Mouse (Mus musculus) kidney, embryonic 16.5 days (tissue): ENCODE results near the gene Eri3. TPM values are rescaled to one million over a fixed set of nuclear protein-coding genes. Genes with fewer than 3 reads are reported as not detected.

Experiments used
- ATAC-seq: fragments of 200-750 bp; cut with Nextera tagmentation; 2 replicates; pipeline ENCODE4 v1.8.0; 2017; ENCODE audit warnings: moderate TSS enrichment; ENCODE audit not compliant: low FRiP score, low TSS enrichment
- H3K27ac ChIP-seq: fragments of 300-500 bp; sonication (generic); 2 replicates; pipeline ENCODE4 v1.5.1; 2014; ENCODE audit warnings: low read length
- H3K27me3 ChIP-seq: fragments of 300-500 bp; sonication (generic); 2 replicates; pipeline ENCODE4 v1.6.1; 2014; ENCODE audit warnings: low read length, control low read depth, mixed read lengths; ENCODE audit not compliant: insufficient read depth
- H3K36me3 ChIP-seq: fragments of 300-500 bp; sonication (generic); 2 replicates; pipeline ENCODE4 v1.6.1; 2014; ENCODE audit warnings: low read length, control low read depth, mixed read lengths; ENCODE audit not compliant: insufficient read depth
- H3K4me1 ChIP-seq: fragments of 300-500 bp; sonication (generic); 2 replicates; pipeline ENCODE4 v1.6.1; 2014; ENCODE audit warnings: low read length, control low read depth, mixed read lengths; ENCODE audit not compliant: insufficient read depth
- H3K4me2 ChIP-seq: fragments of 300-500 bp; sonication (generic); replicated peaks from 2 replicates; pipeline ENCODE4 v1.6.1; 2014; ENCODE audit warnings: low read depth, low read length
- H3K4me3 ChIP-seq: fragments of 300-500 bp; sonication (generic); 2 replicates; pipeline ENCODE4 v1.5.1; 2014; ENCODE audit warnings: mild to moderate bottlenecking, low read length
- H3K9ac ChIP-seq: fragments of 300-500 bp; sonication (generic); replicated peaks from 2 replicates; pipeline ENCODE4 v1.6.1; 2014; ENCODE audit warnings: low read length
- H3K9me3 ChIP-seq: fragments of 300-500 bp; sonication (generic); 2 replicates; pipeline ENCODE4 v1.6.1; 2016; ENCODE audit warnings: low read length, control low read depth
- WGBS: fragments of 180-500 bp; shearing (Covaris S2); extraction: QIAGEN DNeasy Blood & Tissue Kit; methylation state at CpG from one replicate; pipeline ENCODE4 v1.1.7; 2014; 5-methylcytosine and 5-hydroxymethylcytosine counted together
- polyA plus RNA-seq: library from polyadenylated mRNA; unstranded; fragments of >200 nt; fragmentation: Nextera tagmentation; extraction: Ambion mirVana; gene quantifications from 2 replicates; pipeline ENCODE4 v1.2.1, GENCODE M21; 2015

The Eri3 gene
- polyA plus RNA-seq, 1 experiment from 2014 or later, result 131 TPM

- no peak for ATAC-seq
- Histone ChIP-seq H3K27me3 (no peaks in the 10 kb centered on the region), H3K27ac (no peak overlapping the region), H3K4me2 (no peak overlapping the region), H3K36me3 (peaks cover 31% of the 10 kb centered on the region), H3K4me1 (peaks cover 8% of the 10 kb centered on the region; the same call in 1 of the 2 replicates), H3K9ac (no peak overlapping the region), H3K9me3 (no peaks in the 10 kb centered on the region), H3K4me3 (no peak overlapping the region)
- 27% methylated on average over 2 of the region's 2 CpGs for WGBS
Measured at GRCm38 (mm10) chr4:117611814-117612213, 61.6 kb downstream of the Eri3 start.

DNA sequence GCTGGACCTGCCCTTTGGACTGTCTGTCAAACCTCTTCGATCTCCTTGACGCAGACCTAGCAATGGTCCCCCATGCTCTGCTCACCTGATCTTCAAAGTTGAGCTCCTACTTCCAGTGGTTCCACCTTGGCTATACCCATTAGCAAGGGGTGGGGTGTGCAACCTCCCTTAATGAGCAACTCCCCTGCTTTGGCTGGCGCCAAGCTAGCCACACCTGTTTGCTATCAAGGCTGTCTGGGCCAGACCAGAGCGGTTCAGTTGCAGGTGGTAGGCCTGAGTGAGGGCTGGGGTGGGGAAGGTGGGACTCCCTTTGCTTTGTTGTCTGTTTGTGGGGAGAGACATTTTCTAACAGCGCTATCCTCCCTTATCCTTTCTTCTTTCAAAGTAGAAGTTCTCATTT lies 62.5 kb downstream of the Eri3 start:
- Histone ChIP-seq H3K9me3 (no peaks in the 10 kb centered on the region), H3K4me1 (peaks cover 8% of the 10 kb centered on the region; the same call in 1 of the 2 replicates), H3K9ac (no peak overlapping the region), H3K36me3 (peaks cover 28% of the 10 kb centered on the region), H3K27me3 (no peaks in the 10 kb centered on the region), H3K4me2 (no peak overlapping the region), H3K27ac (no peak overlapping the region), H3K4me3 (no peak overlapping the region)
- WGBS, result 91% methylated on average over 5 of the region's 5 CpGs
- no peak for ATAC-seq

GRCm38 (mm10) chr4:117613153-117613773 lies 63.1 kb downstream of the Eri3 start:
- no peak for ATAC-seq
- Histone ChIP-seq H3K9me3 (no peaks in the 10 kb centered on the region), H3K4me3 (no peak overlapping the region), H3K4me1 (peaks cover 8% of the 10 kb centered on the region; the same call in 1 of the 2 replicates), H3K27ac (no peak overlapping the region), H3K36me3 (peaks cover 28% of the 10 kb centered on the region), H3K27me3 (no peaks in the 10 kb centered on the region), H3K9ac (no peak overlapping the region), H3K4me2 (no peak overlapping the region)
- 89% methylated on average over 4 of the region's 4 CpGs for WGBS

DNA sequence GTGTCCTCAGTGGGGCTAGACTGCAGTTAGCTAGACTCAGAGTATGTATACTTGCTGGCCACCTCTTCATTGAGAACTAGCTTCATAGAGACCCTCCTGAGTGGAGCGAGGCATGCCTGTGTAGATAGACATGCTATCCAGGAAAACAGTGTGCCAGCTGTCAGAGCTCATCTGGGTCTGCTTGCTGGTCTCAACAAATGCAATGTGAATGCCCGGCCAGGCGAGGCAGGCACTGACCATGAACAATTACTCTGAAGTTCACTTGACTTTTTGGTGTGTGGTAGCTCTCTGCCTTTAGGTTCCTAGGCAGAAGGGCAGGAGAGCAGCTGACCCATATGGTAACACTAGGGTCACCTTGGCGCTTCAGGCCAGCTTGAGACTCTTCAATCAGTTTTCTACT lies 66.4 kb downstream of the Eri3 start:
- no peaks in the 10 kb centered on the region for H3K27me3 ChIP-seq
- no peak overlapping the region for H3K27ac ChIP-seq
- ATAC-seq, result no peak
- no peak overlapping the region for H3K4me2 ChIP-seq
- H3K9ac ChIP-seq, result no peak overlapping the region
- H3K36me3 ChIP-seq, result peaks cover 31% of the 10 kb centered on the region
- no peaks in the 10 kb centered on the region for H3K9me3 ChIP-seq
- 85% methylated on average over 4 of the region's 4 CpGs for WGBS
- H3K4me1 ChIP-seq, result no peaks in the 10 kb centered on the region
- H3K4me3 ChIP-seq, result no peak overlapping the region

DNA sequence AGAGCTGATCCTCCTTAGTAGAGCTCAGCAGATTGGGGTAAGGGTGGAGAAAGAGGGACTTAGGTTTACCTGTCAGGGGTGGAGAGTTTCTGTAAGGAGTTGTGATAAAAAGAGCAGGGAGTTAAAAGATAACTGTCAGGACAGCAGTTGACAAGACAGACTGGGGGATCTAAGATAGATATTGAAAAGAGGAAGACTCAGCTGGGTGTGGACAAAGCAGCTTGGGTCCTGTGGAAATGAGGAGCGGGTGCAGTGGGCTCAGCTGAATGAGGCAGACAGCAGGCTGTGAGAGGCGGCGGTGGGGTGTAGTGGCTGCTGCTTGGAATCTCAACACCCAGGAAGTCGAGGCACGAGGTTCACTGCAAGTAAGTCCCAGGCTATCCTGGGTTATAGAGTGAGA lies 72.1 kb downstream of the Eri3 start:
- Histone ChIP-seq H3K4me3 (no peak overlapping the region), H3K36me3 (peaks cover 4% of the 10 kb centered on the region; the same call in 1 of the 2 replicates), H3K27me3 (no peaks in the 10 kb centered on the region), H3K4me1 (peaks cover 17% of the 10 kb centered on the region), H3K27ac (no peak overlapping the region), H3K4me2 (no peak overlapping the region), H3K9ac (no peak overlapping the region), H3K9me3 (no peaks in the 10 kb centered on the region)
- no peak for ATAC-seq
- 94% methylated on average over 5 of the region's 5 CpGs for WGBS

DNA sequence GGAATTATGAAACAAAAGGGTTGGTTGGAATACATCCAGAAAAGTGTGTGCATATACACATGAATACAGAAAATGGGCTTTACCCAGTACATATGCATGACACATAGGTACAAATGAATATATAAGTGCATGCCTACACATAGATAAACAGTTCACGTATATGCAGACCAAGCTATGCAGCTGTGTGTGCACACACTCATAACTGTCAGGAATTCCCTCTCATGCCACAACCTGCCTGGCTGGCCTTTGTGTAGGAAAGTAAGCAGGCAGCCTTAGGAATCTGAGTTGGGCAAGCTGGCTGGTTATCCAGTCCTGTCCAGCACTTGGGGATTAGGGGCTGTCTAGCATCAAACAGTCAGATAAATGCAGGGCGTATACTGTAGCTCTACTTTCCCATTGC lies 72.9 kb downstream of the Eri3 start:
- Histone ChIP-seq H3K4me1 (peaks cover 17% of the 10 kb centered on the region), H3K36me3 (peaks cover 3% of the 10 kb centered on the region; the same call in 1 of the 2 replicates), H3K4me3 (no peak overlapping the region), H3K4me2 (no peak overlapping the region), H3K9ac (no peak overlapping the region), H3K27ac (no peak overlapping the region), H3K27me3 (no peaks in the 10 kb centered on the region), H3K9me3 (no peaks in the 10 kb centered on the region)
- no peak for ATAC-seq
- WGBS, result 81% methylated on average over 2 of the region's 2 CpGs

GRCm38 (mm10) chr4:117624660-117625059 lies 74.5 kb downstream of the Eri3 start:
- H3K4me1 ChIP-seq, result peaks cover 27% of the 10 kb centered on the region
- no peak overlapping the region for H3K4me2 ChIP-seq
- no peaks in the 10 kb centered on the region for H3K9me3 ChIP-seq
- no peaks in the 10 kb centered on the region for H3K27me3 ChIP-seq
- WGBS, result 52% methylated on average over 5 of the region's 5 CpGs
- ATAC-seq, result peak; percentile 77
- no peak overlapping the region for H3K4me3 ChIP-seq
- H3K27ac ChIP-seq, result no peak overlapping the region; the same call in 1 of the 2 replicates
- no peak overlapping the region for H3K9ac ChIP-seq
- peaks cover 3% of the 10 kb centered on the region; the same call in 1 of the 2 replicates for H3K36me3 ChIP-seq

DNA sequence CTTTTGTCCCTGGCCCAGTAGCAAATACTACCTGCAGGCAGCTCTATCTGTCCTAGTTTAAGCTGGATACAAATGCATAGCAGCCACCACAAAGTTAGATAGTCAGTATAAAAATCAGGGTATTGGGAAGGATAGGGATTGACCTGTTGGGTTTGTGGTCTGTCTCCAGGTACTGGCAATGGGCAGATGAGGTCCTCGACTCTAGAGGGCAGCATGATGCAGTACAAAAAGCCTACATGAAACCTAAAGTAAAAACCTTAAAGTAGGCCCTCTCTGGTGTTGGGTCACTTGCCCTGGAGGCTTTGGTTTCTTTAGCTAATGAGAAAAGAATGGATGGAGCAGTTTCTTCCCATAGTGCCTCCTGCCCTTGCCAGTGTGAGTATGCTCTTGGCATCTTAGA lies 78.3 kb downstream of the Eri3 start:
- WGBS, result 52% methylated on average over 1 of the region's 1 CpGs
- no peak overlapping the region for H3K4me2 ChIP-seq
- H3K9me3 ChIP-seq, result no peaks in the 10 kb centered on the region
- peaks cover 28% of the 10 kb centered on the region for H3K4me1 ChIP-seq
- H3K27ac ChIP-seq, result no peak overlapping the region
- peaks cover 3% of the 10 kb centered on the region; the same call in 1 of the 2 replicates for H3K36me3 ChIP-seq
- H3K9ac ChIP-seq, result no peak overlapping the region
- ATAC-seq, result no peak
- H3K4me3 ChIP-seq, result no peak overlapping the region
- no peaks in the 10 kb centered on the region for H3K27me3 ChIP-seq

- Histone ChIP-seq H3K9ac (no peak overlapping the region), H3K4me2 (no peak overlapping the region), H3K4me3 (no peak overlapping the region), H3K27me3 (no peaks in the 10 kb centered on the region), H3K27ac (no peak overlapping the region), H3K36me3 (peaks cover 3% of the 10 kb centered on the region; the same call in 1 of the 2 replicates), H3K9me3 (no peaks in the 10 kb centered on the region), H3K4me1 (peaks cover 19% of the 10 kb centered on the region; the same call in 1 of the 2 replicates)
- peak; percentile 49 for ATAC-seq
- 51% methylated on average over 6 of the region's 6 CpGs for WGBS
Measured at GRCm38 (mm10) chr4:117630053-117630670, 80.0 kb downstream of the Eri3 start.

- no peak overlapping the region for H3K4me2 ChIP-seq
- no peak for ATAC-seq
- whole genome bisulfite sequencing, result 65% methylated on average over 5 of the region's 5 CpGs
- H3K4me1 ChIP-seq, result peaks cover 19% of the 10 kb centered on the region; the same call in 1 of the 2 replicates
- no peak overlapping the region for H3K4me3 ChIP-seq
- H3K27me3 ChIP-seq, result no peaks in the 10 kb centered on the region
- H3K9me3 ChIP-seq, result no peaks in the 10 kb centered on the region
- H3K36me3 ChIP-seq, result peaks cover 3% of the 10 kb centered on the region; the same call in 1 of the 2 replicates
- no peak overlapping the region for H3K9ac ChIP-seq
- no peak overlapping the region for H3K27ac ChIP-seq
Measured at GRCm38 (mm10) chr4:117633527-117633926, 83.4 kb downstream of the Eri3 start.
